Mouse (Mus musculus) adrenal gland, postnatal 36 days (tissue): ENCODE measurements around the gene Car15. TPM values are rescaled to one million over a fixed set of nuclear protein-coding genes. Genes with fewer than 3 reads are reported as not detected.

Experiments used
- DNase-seq, 2 experiments: peaks; one replicate each; pipeline ENCODE4 v3.0.0; 2021; ENCODE audit warnings: mixed read lengths in 1 of 2
- total RNA-seq, 2 experiments: library from RNA; stranded (reverse); gene quantifications; 2 replicates each; pipeline ENCODE4 v1.2.3; 2021

The Car15 gene
- total RNA-seq, 2 experiments from 2014 or later: 1.7 to 2.3 TPM

DNA sequence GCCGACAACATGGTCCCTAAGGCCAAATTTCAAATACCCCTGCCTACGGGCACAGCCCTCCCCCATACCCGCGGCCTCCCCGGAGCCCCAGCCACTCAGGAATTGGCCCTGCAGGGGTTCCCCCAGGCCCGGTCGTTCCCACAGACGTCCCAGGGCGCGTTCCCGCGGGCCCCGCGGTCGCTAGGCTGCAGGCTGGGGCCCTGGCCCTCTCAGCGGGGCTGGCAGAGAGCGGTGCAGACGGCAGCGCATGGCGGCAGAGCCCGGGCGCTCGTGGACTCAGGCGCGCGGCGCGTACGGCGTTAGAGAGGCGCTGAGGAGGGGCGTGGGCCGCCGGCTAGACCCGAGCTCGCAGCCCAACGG lies 4.9 kb downstream of the Car15 start:
- peak; percentile 25 to 39 for DNase-seq

DNA sequence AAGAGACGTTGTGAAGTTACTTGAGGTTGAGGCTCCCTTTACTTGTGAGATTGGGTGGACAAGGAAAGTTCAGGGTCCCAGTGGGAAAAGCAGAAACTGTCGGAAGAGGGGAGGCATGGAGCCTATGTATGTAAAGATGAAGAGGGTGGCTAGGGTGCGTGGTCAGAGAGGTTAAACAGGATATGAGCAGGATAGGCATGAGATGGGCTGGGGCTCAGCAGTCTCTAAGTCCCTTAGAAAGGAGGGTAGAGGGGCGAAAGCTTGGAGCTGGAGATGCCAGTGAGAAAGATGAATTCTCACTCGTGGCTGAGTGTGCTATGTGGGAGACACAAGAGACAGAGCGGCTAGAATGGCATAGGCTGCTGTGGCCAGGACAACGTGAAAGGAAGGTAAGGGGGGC lies 5.3 kb downstream of the Car15 start, which contains the start of gene B830017H08Rik:
TSS of gene B830017H08Rik (plus strand) at position 301 of the 400 bp plus-strand sequence.
- DNase-seq: no peak

- no peak for DNase-seq
Measured at GRCm38 (mm10) chr16:17831781-17832180, 6.4 kb downstream of the Car15 start.

DNA sequence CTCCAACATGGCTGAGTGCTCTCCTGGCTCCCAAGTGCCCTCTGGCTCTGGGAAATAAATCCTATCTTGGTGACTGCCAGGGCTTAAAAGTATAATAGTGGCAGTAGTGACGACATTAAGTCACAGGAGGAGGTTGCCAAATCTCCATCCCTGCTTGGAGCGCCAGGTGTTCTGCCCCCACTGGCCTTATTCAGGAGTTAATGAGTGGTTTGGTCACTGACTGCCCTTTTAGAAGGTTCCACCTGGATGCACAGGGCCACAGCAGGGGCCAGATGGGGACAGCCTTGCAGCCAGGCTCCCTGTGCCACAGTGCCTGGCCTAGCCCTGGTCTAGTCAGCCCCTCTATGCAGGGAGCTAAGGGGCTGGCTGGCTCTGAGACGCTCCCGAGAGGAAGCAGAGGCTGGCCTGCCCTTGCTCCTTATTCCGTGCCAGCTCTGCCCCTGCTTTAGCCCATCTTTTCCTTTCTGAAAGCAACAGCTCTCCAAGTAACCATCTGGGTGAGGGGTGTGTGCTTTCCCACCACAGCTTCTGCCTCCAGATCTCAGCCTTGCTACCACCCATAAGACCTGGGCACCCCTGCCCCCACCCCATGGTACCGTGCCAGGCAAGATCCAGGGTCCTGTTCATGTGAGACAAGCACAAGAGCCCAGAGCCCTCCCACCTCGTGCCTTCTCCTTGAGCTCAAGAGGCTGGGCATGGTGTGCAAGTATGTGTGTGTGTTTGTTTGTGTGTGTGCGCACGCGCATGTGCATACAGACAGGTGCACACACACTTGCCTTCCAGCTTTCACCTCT lies 7.6 kb downstream of the Car15 start:
- DNase-seq: no peak

DNA sequence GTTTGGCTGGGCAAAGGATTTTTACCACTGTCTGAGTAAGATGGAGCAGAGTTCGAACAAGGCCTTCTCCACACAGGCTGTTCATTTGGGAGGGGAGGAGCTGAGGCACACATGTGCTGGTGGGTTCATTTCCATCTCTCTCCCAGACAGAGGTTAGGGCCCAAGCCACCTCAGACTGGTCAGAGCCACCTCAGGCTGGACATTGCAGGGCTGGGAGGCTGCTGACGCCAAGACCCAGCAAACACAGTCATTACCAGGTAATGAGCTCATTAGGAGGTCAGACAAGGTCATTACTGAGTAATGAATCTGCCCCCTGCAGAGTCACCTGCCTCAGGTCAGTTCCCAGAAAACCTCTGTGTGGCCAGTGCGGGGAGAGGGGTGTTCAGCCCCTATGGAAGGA lies 9.3 kb downstream of the Car15 start:
- no peak for DNase-seq

DNA sequence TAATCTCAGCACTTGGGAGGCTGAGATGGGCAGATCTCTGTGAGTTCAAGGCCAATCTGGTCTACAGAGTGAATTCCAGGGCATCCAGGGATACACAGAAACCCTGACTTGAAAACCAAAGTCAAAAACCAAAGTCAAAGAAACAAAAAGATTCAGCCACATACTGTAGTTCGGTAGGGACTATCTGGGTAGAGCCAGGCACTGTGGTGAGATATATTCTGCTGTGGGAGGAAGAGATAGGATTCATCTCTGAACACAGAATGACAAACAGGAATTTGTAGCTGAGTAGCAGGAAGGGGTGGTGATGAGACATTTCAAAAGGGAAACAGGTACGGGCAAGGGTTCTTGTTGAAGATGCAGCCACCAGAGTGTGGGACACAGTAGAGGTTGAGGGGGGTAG lies 9.9 kb downstream of the Car15 start:
- DNase-seq: no peak

GRCm38 (mm10) chr16:17826500-17826899 lies 11.7 kb downstream of the Car15 start:
- DNase-seq: no peak

DNA sequence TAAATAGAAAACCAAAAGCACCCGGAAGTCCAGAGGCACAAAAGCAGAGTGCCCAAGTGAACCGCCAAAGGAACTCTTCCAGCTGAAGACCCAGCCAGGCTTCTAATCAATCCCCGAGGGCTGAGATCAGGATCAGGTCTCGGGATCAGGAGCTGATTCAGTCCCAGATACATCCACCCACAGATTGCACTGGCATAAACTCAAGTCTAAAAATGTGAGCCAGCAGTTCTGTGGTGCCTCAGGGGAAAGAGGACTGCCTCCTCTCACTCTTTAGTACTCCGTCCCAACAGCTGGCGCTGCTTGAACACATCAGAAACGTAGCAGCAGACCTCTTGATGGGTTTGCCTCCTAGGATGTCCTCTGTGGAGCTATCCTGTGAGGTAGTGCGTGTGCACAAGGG lies 21.6 kb downstream of the Car15 start:
- DNase-seq: no peak

- peak; percentile 69 to 79 for DNase-seq
Measured at GRCm38 (mm10) chr16:17815411-17816402, 22.5 kb downstream of the Car15 start.

GRCm38 (mm10) chr16:17813173-17813572 lies 25.0 kb downstream of the Car15 start:
- no peak for DNase-seq

GRCm38 (mm10) chr16:17812120-17812519 lies 26.0 kb downstream of the Car15 start:
- peak in 1 of 2 experiments; percentile 38 for DNase-seq

- no peak for DNase-seq
Measured at GRCm38 (mm10) chr16:17809711-17810110, 28.5 kb downstream of the Car15 start.

- no peak for DNase-seq
Measured at GRCm38 (mm10) chr16:17809125-17809524, 29.0 kb downstream of the Car15 start.

- peak; percentile 93 to 94 for DNase-seq
Measured at GRCm38 (mm10) chr16:17807192-17808009, 30.8 kb downstream of the Car15 start.

GRCm38 (mm10) chr16:17806581-17807191 lies 31.5 kb downstream of the Car15 start:
- peak; percentile 13 to 24 for DNase-seq

- no peak for DNase-seq
Measured at GRCm38 (mm10) chr16:17804982-17805381, 33.2 kb downstream of the Car15 start.

DNA sequence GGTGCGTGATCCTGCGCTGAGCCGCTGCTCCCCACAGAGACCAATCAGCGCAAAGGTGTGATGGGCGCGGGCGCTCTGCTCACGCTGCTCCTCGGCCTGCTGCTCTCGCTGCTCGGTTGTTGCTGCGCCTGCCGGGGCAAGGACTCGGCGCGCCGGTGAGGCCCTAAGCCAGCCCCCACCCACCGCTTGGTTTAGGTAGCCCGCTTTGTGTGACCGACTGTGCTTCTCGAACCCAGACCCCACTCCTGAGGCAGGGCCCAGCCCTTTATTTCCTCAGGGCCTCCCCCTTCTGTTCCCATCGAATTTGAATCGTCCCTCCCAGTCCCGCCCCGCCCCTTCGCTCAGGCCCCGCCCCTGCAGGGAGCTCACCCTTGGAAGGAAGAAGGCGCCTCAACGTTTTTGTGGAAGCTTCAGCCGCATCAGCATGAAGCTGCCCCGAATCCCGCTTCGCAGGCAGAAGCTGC lies 33.7 kb downstream of the Car15 start:
- DNase-seq: peak; percentile 41 to 58

DNA sequence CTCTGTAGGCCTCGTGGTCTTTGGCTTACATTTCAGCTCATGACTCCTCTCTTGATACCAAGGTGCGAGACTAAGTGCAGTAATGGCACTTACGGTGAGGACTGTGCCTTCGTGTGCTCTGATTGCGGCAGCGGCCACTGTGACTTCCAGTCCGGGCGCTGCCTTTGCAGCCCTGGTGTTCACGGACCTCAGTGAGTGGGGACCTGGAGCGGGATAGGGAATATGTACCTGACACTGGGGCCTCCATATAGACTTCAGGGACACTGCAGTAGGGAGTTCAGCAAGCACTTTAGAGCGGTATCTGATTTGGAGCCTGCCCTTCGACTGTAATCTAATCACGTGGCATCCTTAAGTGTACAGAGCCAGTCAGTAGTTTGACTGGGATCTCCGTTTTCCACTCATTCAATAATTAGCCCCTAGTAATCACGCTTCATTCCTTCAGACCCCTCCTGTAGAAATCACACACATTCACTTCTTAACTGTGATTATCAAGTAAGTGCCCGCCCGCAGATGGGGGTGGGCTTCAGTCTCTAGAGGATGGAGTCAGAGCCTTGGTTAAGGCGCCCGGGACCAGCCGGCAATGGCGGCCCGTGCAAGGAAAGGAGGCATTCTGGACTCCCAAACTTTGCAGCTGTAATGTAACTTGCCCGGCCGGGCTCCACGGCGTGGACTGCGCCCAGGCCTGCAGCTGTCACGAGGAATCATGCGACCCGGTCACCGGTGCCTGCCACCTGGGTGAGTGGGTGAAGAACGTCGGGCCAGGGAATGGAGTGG lies 34.3 kb downstream of the Car15 start:
- DNase-seq: no peak

GRCm38 (mm10) chr16:17802839-17803674 lies 35.1 kb downstream of the Car15 start:
- DNase-seq: peak; percentile 58

GRCm38 (mm10) chr16:17802456-17802838 lies 35.7 kb downstream of the Car15 start:
- DNase-seq: no peak
